Mouse (Mus musculus): ENCODE results near the gene Cog6. TPM values are rescaled to one million over a fixed set of nuclear protein-coding genes. Genes with fewer than 3 reads are reported as not detected.
"Not testable (repeated sequence)": the region's sequence is repeated elsewhere in the genome, so short reads cannot be mapped to it uniquely, and the experiment has no call there.

The Cog6 gene
- total RNA-seq, 2 experiments from 2014 or later = 32.2 to 33.8 TPM

- no peak for DNase-seq (ENCODE audit: low spot score in 2 of 2)
Measured at GRCm38 (mm10) chr3:53033448-53033847, 16.4 kb upstream of the Cog6 start.

DNA sequence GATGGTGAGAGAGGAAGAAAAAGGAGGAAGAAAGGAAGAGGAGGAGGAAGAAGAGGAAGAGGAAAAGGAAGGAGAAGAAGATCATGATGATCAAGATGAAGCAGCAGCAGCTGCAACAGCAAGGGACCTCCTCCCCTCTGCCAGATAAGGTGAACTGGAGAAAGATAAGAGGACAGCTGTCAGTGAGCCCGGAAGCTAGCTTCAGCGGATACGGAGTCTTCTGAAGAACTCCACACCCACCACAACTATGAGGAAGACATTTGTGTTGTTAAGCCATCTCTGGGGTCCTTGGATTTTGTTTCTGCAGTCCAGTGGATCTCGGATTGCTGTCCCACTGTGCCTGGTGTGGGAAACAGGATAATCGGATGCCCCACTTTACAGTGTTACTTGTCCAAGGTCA lies 15.4 kb upstream of the Cog6 start:
- DNase-seq (ENCODE audit: low spot score in 2 of 2) = no peak

DNA sequence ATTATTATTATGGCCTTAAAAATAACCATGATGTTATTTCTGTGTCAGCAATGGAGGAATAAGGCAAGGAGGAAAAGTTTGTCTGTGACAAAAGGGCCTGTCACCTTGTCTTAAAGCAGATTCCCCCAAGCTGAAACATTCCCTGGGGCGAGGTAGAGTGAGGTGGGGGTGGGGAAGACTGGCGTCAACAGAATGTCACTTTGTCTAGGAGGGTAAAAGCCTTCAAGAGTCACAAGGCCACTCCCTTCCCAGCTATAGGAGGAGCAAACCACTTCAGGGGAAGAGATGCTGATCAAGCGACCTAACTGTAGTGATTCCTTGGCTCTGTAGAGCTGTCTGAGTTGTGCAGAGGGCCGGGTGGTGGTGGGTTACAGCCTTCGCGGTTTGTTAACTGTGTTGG lies 14.5 kb upstream of the Cog6 start:
- DNase-seq (ENCODE audit: low spot score in 2 of 2) = no peak

DNA sequence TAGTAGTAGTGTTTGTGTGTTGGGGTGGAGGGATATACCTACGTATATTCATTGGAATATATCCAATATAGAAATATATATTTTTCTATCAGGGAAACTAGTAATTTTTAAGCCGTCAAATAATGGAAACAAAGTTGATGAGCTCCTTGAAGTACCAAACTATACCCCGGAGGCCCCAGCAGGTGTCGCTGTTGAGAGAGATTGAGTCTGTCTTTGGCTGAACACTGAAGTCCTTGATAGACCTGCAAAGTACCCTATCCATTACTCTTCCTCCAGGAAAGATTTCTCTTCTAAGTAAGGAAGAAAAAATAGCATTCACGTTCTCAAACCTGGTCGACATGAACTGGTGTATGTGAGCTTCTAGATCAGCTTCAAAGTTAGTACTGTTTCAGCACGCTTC lies 12.0 kb upstream of the Cog6 start:
- peak; percentile 35 to 39 for DNase-seq (ENCODE audit: low spot score in 2 of 2)

- DNase-seq (ENCODE audit: low spot score in 2 of 2) = no peak
Measured at GRCm38 (mm10) chr3:53027333-53027732, 10.3 kb upstream of the Cog6 start.

- no peak for DNase-seq (ENCODE audit: low spot score in 2 of 2)
Measured at GRCm38 (mm10) chr3:53007411-53007810, 9.6 kb downstream of the Cog6 start.

- no peak for DNase-seq (ENCODE audit: low spot score in 2 of 2)
Measured at GRCm38 (mm10) chr3:53004406-53005114, 12.5 kb downstream of the Cog6 start.

DNA sequence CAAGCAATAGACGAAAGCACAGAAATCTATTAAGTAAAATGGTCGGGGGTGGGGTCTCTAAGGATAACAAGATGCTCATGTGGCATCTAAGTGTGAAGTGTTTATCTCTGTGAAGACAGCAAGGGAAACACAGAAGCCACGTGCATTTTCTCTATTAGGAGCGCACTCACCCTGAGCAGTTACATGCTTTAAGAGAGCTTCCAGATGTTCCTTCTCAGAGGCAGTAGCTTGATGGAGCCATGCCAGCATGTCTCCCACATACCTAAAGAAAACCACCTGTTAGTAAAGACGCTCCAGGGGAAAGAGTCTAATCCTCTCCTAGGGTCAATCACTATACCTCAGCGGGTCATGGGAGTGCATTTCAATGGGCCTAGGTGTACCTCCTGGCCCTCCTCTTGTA lies 15.0 kb downstream of the Cog6 start:
- no peak for DNase-seq (ENCODE audit: low spot score in 2 of 2)

GRCm38 (mm10) chr3:52999996-53000395 lies 17.0 kb downstream of the Cog6 start:
- no peak for DNase-seq (ENCODE audit: low spot score in 2 of 2)

- no peak for DNase-seq (ENCODE audit: low spot score in 2 of 2)
Measured at GRCm38 (mm10) chr3:52999016-52999744, 17.9 kb downstream of the Cog6 start.

DNA sequence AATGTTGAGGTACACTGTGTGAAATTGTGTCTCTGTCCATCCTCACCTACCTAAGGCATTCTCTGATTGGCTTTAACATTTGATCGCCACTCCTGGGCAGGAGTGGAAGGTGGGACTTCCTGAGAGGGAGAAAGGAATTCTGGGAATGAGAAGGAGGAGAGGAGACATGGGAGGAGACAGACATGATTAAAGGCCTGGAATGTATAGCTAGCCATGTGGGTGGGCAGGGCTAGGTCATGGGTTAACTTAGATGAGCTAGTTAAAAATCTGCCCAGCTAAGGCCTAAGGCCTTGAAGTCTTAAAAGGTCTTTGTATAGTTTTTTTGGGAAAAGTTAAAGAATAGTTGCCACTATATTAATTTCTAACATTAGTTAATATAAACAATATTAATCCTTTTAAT lies 19.7 kb downstream of the Cog6 start:
- DNase-seq (ENCODE audit: low spot score in 2 of 2) = no peak

GRCm38 (mm10) chr3:52996635-52997034 lies 20.4 kb downstream of the Cog6 start:
- DNase-seq (ENCODE audit: low spot score in 2 of 2) = no peak

DNA sequence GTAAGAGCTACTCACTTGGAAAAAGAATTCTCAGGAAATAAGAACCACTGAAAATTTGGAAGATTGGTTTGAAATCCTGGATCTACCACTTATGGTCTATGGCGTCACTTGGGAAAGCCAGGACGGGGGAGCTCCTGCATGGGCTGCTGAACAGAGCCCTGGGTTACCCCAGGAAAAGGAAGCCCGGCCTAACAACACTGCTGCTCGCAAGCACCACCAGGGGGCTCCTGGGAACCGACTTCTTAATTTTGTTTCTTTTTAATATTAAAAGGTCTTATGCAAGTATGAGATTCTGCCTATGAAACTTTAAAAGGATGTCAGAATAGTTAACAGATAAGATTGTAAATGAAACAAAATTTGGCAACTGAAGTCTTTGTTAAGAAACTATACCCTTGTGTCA lies 22.4 kb downstream of the Cog6 start:
- no peak for DNase-seq (ENCODE audit: low spot score in 2 of 2)

- DNase-seq (ENCODE audit: low spot score in 2 of 2) = no peak
Measured at GRCm38 (mm10) chr3:52993296-52993695, 23.7 kb downstream of the Cog6 start.

DNA sequence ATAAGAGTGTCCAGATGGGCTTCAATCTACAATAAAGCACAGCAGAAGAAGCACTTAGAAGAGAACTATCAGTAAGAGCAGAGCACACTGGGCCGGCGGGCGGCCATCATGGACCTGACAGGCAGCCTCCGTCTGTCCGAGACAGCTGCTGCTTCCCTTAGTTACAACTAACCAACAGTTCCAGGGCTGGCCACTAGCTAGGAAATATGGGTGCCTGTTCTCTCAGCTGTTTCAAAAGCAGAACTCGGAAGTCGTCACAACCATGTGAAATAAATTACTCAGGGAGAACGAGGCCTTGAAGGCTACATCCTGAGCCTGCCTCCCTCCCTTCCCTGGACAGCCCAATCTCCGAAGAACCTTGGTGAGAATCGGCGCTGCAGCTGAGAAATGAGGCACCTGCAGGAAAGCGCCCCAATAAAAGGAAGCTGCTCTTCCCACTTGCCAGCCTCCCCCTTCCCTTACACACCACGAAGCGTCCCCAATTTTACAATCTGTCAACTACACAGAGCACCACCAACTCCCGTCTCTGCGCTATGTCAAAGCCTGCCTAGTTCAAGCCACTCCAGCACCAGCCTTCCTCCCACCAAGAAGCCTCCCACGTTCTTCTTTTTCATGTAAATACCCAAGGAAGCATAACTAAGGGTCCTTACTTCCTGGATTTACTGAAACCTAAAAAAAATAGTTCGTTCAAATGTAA lies 26.8 kb downstream of the Cog6 start:
- no peak for DNase-seq (ENCODE audit: low spot score in 2 of 2)

GRCm38 (mm10) chr3:52985508-52985941 lies 31.5 kb downstream of the Cog6 start:
- DNase-seq (ENCODE audit: low spot score in 2 of 2) = not testable (repeated sequence)

GRCm38 (mm10) chr3:52983772-52984171 lies 33.3 kb downstream of the Cog6 start:
- no peak for DNase-seq (ENCODE audit: low spot score in 2 of 2)

DNA sequence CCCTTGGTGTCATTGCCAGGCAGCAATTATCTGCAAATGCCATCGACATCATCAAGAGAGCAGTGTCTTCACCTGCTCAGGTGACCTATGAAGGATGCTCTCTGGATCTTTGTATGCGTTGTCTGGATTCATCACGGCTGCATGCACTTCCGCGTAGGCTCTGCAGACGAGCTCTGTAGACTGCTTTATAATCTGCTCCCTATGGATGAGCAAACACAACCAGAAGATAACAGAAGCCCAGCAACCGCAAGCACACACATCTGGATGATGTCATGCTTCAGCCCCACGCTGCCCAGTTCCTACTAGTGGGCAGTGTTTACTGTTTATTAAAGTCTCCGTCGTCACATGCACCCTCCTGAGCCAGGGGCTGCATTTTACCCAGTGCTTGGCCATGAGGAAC lies 34.0 kb downstream of the Cog6 start:
- no peak for DNase-seq (ENCODE audit: low spot score in 2 of 2)

GRCm38 (mm10) chr3:52974674-52975556 lies 42.1 kb downstream of the Cog6 start:
- peak; percentile 28 to 50 for DNase-seq (ENCODE audit: low spot score in 2 of 2)

GRCm38 (mm10) chr3:52972916-52973315 lies 44.1 kb downstream of the Cog6 start:
- no peak for DNase-seq (ENCODE audit: low spot score in 2 of 2)

DNA sequence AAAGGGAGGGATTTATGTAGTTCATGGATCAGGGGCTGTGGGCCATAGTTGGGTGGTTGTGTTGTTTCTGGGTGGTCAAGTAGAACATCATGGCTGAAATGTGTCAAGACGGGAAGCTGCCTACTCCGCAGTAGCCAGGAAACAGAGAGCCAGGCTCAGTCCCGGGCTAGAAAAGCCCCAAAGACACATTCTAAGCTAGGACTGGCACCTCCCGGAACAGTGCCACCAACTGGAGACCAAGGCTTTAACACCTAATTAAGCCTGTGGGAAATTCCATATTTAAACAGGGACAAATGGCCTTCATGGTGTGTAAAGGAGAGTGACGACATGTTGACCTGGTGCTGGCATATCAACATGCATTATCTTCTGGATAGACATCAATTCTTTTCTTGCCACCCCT lies 50.0 kb downstream of the Cog6 start:
- no peak for DNase-seq (ENCODE audit: low spot score in 2 of 2)
